Mouse (Mus musculus): ENCODE data around the gene Ms4a4c. TPM values are rescaled to one million over a fixed set of nuclear protein-coding genes. Genes with fewer than 3 reads are reported as not detected.
"Not testable (repeated sequence)": the region's sequence is repeated elsewhere in the genome, so short reads cannot be mapped to it uniquely, and the experiment has no call there.

The Ms4a4c gene
- total and polyA plus RNA-seq, 3 experiments = 0.38 to 0.60 (median 0.54) TPM

GRCm38 (mm10) chr19:11431209-11431608 lies 26.6 kb downstream of the Ms4a4c start:
- dilution Hi-C loops (cut with MboI; ENCODE audit: extremely low pct_ligation_motif_present, extremely low pct_unique_long_range_greater_than_20kb, low sequenced_read_pairs); H3K79me2 ChIP-seq (replicated peaks; ENCODE audit: control insufficient read depth, extremely low read depth, insufficient read depth, poor library complexity, severe bottlenecking); H3K9me3 ChIP-seq (replicated peaks; ENCODE audit: low read length); H3K27me3 ChIP-seq (replicated peaks); H3K27ac ChIP-seq (ENCODE audit: insufficient read depth, low read depth); H3K4me2 ChIP-seq (ENCODE audit: insufficient read depth, low read depth, poor library complexity, severe bottlenecking); in situ Hi-C loops (cut with MboI; ENCODE audit: low pct_ligation_motif_present, low pct_unique_long_range_greater_than_20kb, low sequenced_read_pairs); H3K4me3 ChIP-seq (replicated peaks in 1 of 3; ENCODE audit: low read depth in 2 of 3, low read length in 2 of 3, poor library complexity in 1 of 3); H3K4me1 ChIP-seq (ENCODE audit: control insufficient read depth in 1 of 2, insufficient read depth in 2 of 2); DNase-seq (ENCODE audit: extremely low read depth); H3K9ac ChIP-seq (ENCODE audit: insufficient read depth, low read depth); H3K36me3 ChIP-seq (replicated peaks in 1 of 2; ENCODE audit: control insufficient read depth in 1 of 2, insufficient read depth in 1 of 2, low read length in 1 of 2): not testable (repeated sequence)

GRCm38 (mm10) chr19:11435058-11435834 lies 30.7 kb downstream of the Ms4a4c start:
- in situ Hi-C loops (cut with MboI; ENCODE audit: low pct_ligation_motif_present, low pct_unique_long_range_greater_than_20kb, low sequenced_read_pairs) = no loop called here
- no peaks in the 10 kb centered on the region for H3K36me3 ChIP-seq (replicated peaks in 1 of 2; ENCODE audit: control insufficient read depth in 1 of 2, insufficient read depth in 1 of 2, low read length in 1 of 2)
- no peak overlapping the region for H3K4me2 ChIP-seq (ENCODE audit: insufficient read depth, low read depth, poor library complexity, severe bottlenecking)
- H3K27me3 ChIP-seq (replicated peaks) = no peaks in the 10 kb centered on the region
- no peaks in the 10 kb centered on the region for H3K9me3 ChIP-seq (replicated peaks; ENCODE audit: low read length)
- no peak for DNase-seq (ENCODE audit: extremely low read depth)
- TF ChIP-seq USF2 (conservative IDR thresholded peaks at IDR 0.05; ENCODE audit: low read depth, low read length) (no peak), NELFE (IDR thresholded peaks at IDR 0.05; ENCODE audit: low read depth, low read length) (no peak), ZC3H11A (IDR thresholded peaks at IDR 0.05; ENCODE audit: low read depth, low read length) (no peak), MAX (IDR thresholded peaks at IDR 0.05; ENCODE audit: low read length) (no peak), ELF1 (IDR thresholded peaks at IDR 0.05; ENCODE audit: low read depth, low read length) (no peak), BHLHE40 (IDR thresholded peaks at IDR 0.05; ENCODE audit: low read depth, low read length) (no peak), MEF2A (IDR thresholded peaks at IDR 0.05; ENCODE audit: borderline replicate concordance, low read depth, low read length) (no peak), ZMIZ1 (IDR thresholded peaks at IDR 0.05; ENCODE audit: low read depth, low read length) (no peak), ZKSCAN1 (IDR thresholded peaks at IDR 0.05; ENCODE audit: borderline replicate concordance, low read depth, low read length) (no peak), POLR2A (IDR thresholded peaks at IDR 0.05; ENCODE audit: low read depth, low read length) (no peak), EP300 (IDR thresholded peaks at IDR 0.05; ENCODE audit: low read length) (no peak), KAT2A (IDR thresholded peaks at IDR 0.05; ENCODE audit: insufficient replicate concordance, low read length) (no peak), TBP (conservative IDR thresholded peaks at IDR 0.05; ENCODE audit: low read depth, low read length) (no peak), CTCF (conservative IDR thresholded peaks at IDR 0.05 in 1 of 2, IDR thresholded peaks at IDR 0.05 in 1 of 2; ENCODE audit: low read depth in 2 of 2, low read length in 2 of 2) (no peak)
- no peak overlapping the region for H3K9ac ChIP-seq (ENCODE audit: insufficient read depth, low read depth)
- no peaks in the 10 kb centered on the region for H3K79me2 ChIP-seq (replicated peaks; ENCODE audit: control insufficient read depth, extremely low read depth, insufficient read depth, poor library complexity, severe bottlenecking)
- H3K4me1 ChIP-seq (ENCODE audit: control insufficient read depth in 1 of 2, insufficient read depth in 2 of 2) = peaks cover 0 to 3% of the 10 kb centered on the region in 2 experiments; a peak in 2 of 4 replicates
- dilution Hi-C loops (cut with MboI; ENCODE audit: extremely low pct_ligation_motif_present, extremely low pct_unique_long_range_greater_than_20kb, low sequenced_read_pairs) = no loop called here
- H3K4me3 ChIP-seq (replicated peaks in 1 of 3; ENCODE audit: low read depth in 2 of 3, low read length in 2 of 3, poor library complexity in 1 of 3) = no peak overlapping the region
- no peak overlapping the region for H3K27ac ChIP-seq (ENCODE audit: insufficient read depth, low read depth)

GRCm38 (mm10) chr19:11443338-11443737 lies 38.8 kb downstream of the Ms4a4c start, which contains the start of gene Ms4a4b:
Gene Ms4a4b (plus strand): TSS chr19:11443553.
- in situ Hi-C loops (cut with MboI; ENCODE audit: low pct_ligation_motif_present, low pct_unique_long_range_greater_than_20kb, low sequenced_read_pairs) = no loop called here
- Histone ChIP-seq H3K27me3 (replicated peaks) (no peaks in the 10 kb centered on the region), H3K27ac (ENCODE audit: insufficient read depth, low read depth) (no peak within 1 kb of the TSS), H3K4me1 (ENCODE audit: control insufficient read depth in 1 of 2, insufficient read depth in 2 of 2) (no peaks in the 10 kb centered on the region), H3K4me3 (replicated peaks in 1 of 3; ENCODE audit: low read depth in 2 of 3, low read length in 2 of 3, poor library complexity in 1 of 3) (no peak within 1 kb of the TSS), H3K9ac (ENCODE audit: insufficient read depth, low read depth) (no peak within 1 kb of the TSS), H3K4me2 (ENCODE audit: insufficient read depth, low read depth, poor library complexity, severe bottlenecking) (no peak within 1 kb of the TSS), H3K36me3 (replicated peaks in 1 of 2; ENCODE audit: control insufficient read depth in 1 of 2, insufficient read depth in 1 of 2, low read length in 1 of 2) (no peaks in the 10 kb centered on the region), H3K9me3 (replicated peaks; ENCODE audit: low read length) (no peaks in the 10 kb centered on the region), H3K79me2 (replicated peaks; ENCODE audit: control insufficient read depth, extremely low read depth, insufficient read depth, poor library complexity, severe bottlenecking) (no peaks in the 10 kb centered on the region)
- no peak for DNase-seq (ENCODE audit: extremely low read depth)
- TF ChIP-seq USF2 (conservative IDR thresholded peaks at IDR 0.05; ENCODE audit: low read depth, low read length) (no peak), HCFC1 (IDR thresholded peaks at IDR 0.05; ENCODE audit: low read depth, low read length) (no peak), GABPA (IDR thresholded peaks at IDR 0.05; ENCODE audit: insufficient replicate concordance, low read depth, low read length) (no peak), RCOR1 (conservative IDR thresholded peaks at IDR 0.05; ENCODE audit: low read depth, low read length) (no peak), CHD1 (IDR thresholded peaks at IDR 0.05; ENCODE audit: low read depth, low read length) (no peak), ETS1 (conservative IDR thresholded peaks at IDR 0.05; ENCODE audit: low read depth, low read length) (no peak), BHLHE40 (IDR thresholded peaks at IDR 0.05; ENCODE audit: low read depth, low read length) (no peak), MAX (IDR thresholded peaks at IDR 0.05; ENCODE audit: low read length) (no peak), NELFE (IDR thresholded peaks at IDR 0.05; ENCODE audit: low read depth, low read length) (no peak), NRF1 (IDR thresholded peaks at IDR 0.05; ENCODE audit: low read depth, low read length) (no peak)
- dilution Hi-C loops (cut with MboI; ENCODE audit: extremely low pct_ligation_motif_present, extremely low pct_unique_long_range_greater_than_20kb, low sequenced_read_pairs) = no loop called here
